Mouse (Mus musculus) MEL (cell line): ENCODE results near the gene Tnni3k. TPM values are rescaled to one million over a fixed set of nuclear protein-coding genes. Genes with fewer than 3 reads are reported as not detected.

Experiments
- DNase-seq: peaks from one replicate; pipeline ENCODE4 v3.0.0; 2011; ENCODE audit warnings: low read depth, low spot score
- H3K27ac ChIP-seq: 2 replicates; pipeline ENCODE4 v1.5.1; 2012; ENCODE audit warnings: low read depth, mild to moderate bottlenecking, control low read depth, low read length, moderate library complexity; ENCODE audit not compliant: control insufficient read depth
- H3K27me3 ChIP-seq, 2 experiments: fragments of 150-350 bp in 1 of 2; sonication (generic) in 1 of 2; 2 replicates each; pipeline ENCODE4 v1.6.1; 2012; ENCODE audit warnings: low read length in 2 of 2, mild to moderate bottlenecking in 2 of 2, improper control_type of control experiment in 1 of 2, moderate library complexity in 1 of 2; ENCODE audit not compliant: insufficient read depth in 2 of 2, control insufficient read depth in 1 of 2
- H3K36me3 ChIP-seq, 2 experiments: 2 replicates each; pipeline ENCODE4 v1.6.1; 2012 to 2014; ENCODE audit warnings: low read length in 2 of 2, improper control_type of control experiment in 1 of 2, inconsistent platforms in 1 of 2, mild to moderate bottlenecking in 1 of 2; ENCODE audit not compliant: insufficient read depth in 2 of 2, control insufficient read depth in 1 of 2
- H3K4me1 ChIP-seq, 2 experiments: fragments of 150-350 bp in 1 of 2; sonication (generic) in 1 of 2; 2 replicates each; pipeline ENCODE4 v1.6.1; 2012; ENCODE audit warnings: low read length in 2 of 2, improper control_type of control experiment in 1 of 2, mild to moderate bottlenecking in 1 of 2; ENCODE audit not compliant: insufficient read depth in 2 of 2, control insufficient read depth in 1 of 2
- H3K4me3 ChIP-seq, 2 experiments: fragments of 150-350 bp in 1 of 2; sonication (generic) in 1 of 2; 2 replicates each; pipeline ENCODE4 v1.5.1; 2012; ENCODE audit warnings: low read depth in 2 of 2, low read length in 2 of 2, mild to moderate bottlenecking in 2 of 2, moderate library complexity in 2 of 2, control low read depth in 1 of 2, improper control_type of control experiment in 1 of 2; ENCODE audit not compliant: control insufficient read depth in 1 of 2, insufficient read depth in 1 of 2
- H3K79me2 ChIP-seq: 2 replicates; pipeline ENCODE4 v1.6.1; 2012; ENCODE audit warnings: mild to moderate bottlenecking, low read length, moderate library complexity; ENCODE audit not compliant: control insufficient read depth, poor library complexity, insufficient read depth
- H3K9ac ChIP-seq: 2 replicates; pipeline ENCODE4 v1.6.1; 2012; ENCODE audit warnings: low read depth, mild to moderate bottlenecking, control low read depth, low read length, moderate library complexity; ENCODE audit not compliant: control insufficient read depth, poor library complexity, severe bottlenecking
- H3K9me3 ChIP-seq: fragments of 150-350 bp; sonication (generic); replicated peaks from 2 replicates; pipeline ENCODE4 v1.6.1; 2012; ENCODE audit warnings: mild to moderate bottlenecking, low read length, improper control_type of control experiment, moderate library complexity; ENCODE audit not compliant: insufficient read depth
- BHLHE40 ChIP-seq: IDR thresholded peaks from 2 replicates; pipeline ENCODE4 v1.6.1; 2012; ENCODE audit warnings: low read depth, mild to moderate bottlenecking, inconsistent platforms, low read length, improper control_type of control experiment, borderline replicate concordance
- CHD1 ChIP-seq: IDR thresholded peaks from 2 replicates; pipeline ENCODE4 v1.6.1; 2012; ENCODE audit warnings: low read depth, mild to moderate bottlenecking, inconsistent platforms, low read length, improper control_type of control experiment
- CTCF ChIP-seq, 3 experiments: IDR thresholded peaks in 2 of 3; conservative IDR thresholded peaks in 1 of 3; 2 replicates each; pipeline ENCODE4 v1.5.1; 2011 to 2012; ENCODE audit warnings: low read length in 3 of 3, low read depth in 2 of 3, mild to moderate bottlenecking in 2 of 3, improper control_type of control experiment in 1 of 3, inconsistent platforms in 1 of 3, mixed read lengths in 1 of 3, moderate library complexity in 1 of 3; ENCODE audit not compliant: control insufficient read depth in 1 of 3, insufficient read depth in 1 of 3, poor library complexity in 1 of 3, severe bottlenecking in 1 of 3
- E2F4 ChIP-seq: IDR thresholded peaks from 2 replicates; pipeline ENCODE4 v1.6.1; 2011; ENCODE audit warnings: low read depth, low read length, improper control_type of control experiment, borderline replicate concordance
- ELF1 ChIP-seq: IDR thresholded peaks from 2 replicates; pipeline ENCODE4 v1.6.1; 2014; ENCODE audit warnings: low read depth, mild to moderate bottlenecking, inconsistent platforms, low read length, improper control_type of control experiment, moderate library complexity
- ETS1 ChIP-seq: IDR thresholded peaks from 2 replicates; pipeline ENCODE4 v1.6.1; 2012; ENCODE audit warnings: low read depth, mild to moderate bottlenecking, inconsistent platforms, low read length, improper control_type of control experiment, moderate library complexity
- GABPA ChIP-seq: IDR thresholded peaks from 2 replicates; pipeline ENCODE4 v1.6.1; 2012; ENCODE audit warnings: low read depth, mild to moderate bottlenecking, inconsistent platforms, low read length, improper control_type of control experiment, moderate library complexity
- GATA1 ChIP-seq: IDR thresholded peaks from 2 replicates; pipeline ENCODE4 v1.6.1; 2011; ENCODE audit warnings: low read depth, low read length, improper control_type of control experiment
- HCFC1 ChIP-seq: IDR thresholded peaks from 2 replicates; pipeline ENCODE4 v1.6.1; 2012; ENCODE audit warnings: low read depth, mild to moderate bottlenecking, inconsistent platforms, low read length, improper control_type of control experiment, moderate library complexity
- JUND ChIP-seq: IDR thresholded peaks from 2 replicates; pipeline ENCODE4 v1.6.1; 2011; ENCODE audit warnings: low read depth, mild to moderate bottlenecking, improper control_type of control experiment, low read length
- KAT2A ChIP-seq: conservative IDR thresholded peaks from 2 replicates; pipeline ENCODE4 v1.6.1; 2012; ENCODE audit warnings: low read depth, low read length, improper control_type of control experiment, inconsistent platforms
- MAFK ChIP-seq: IDR thresholded peaks from 2 replicates; pipeline ENCODE4 v1.6.1; 2011; ENCODE audit warnings: low read depth, mild to moderate bottlenecking, low read length, improper control_type of control experiment, borderline replicate concordance
- MAX ChIP-seq: IDR thresholded peaks from 2 replicates; pipeline ENCODE4 v1.6.1; 2011; ENCODE audit warnings: low read length, improper control_type of control experiment
- MAZ ChIP-seq: IDR thresholded peaks from 2 replicates; pipeline ENCODE4 v1.6.1; 2012; ENCODE audit warnings: low read depth, mild to moderate bottlenecking, inconsistent platforms, low read length, improper control_type of control experiment
- MEF2A ChIP-seq: IDR thresholded peaks from 2 replicates; pipeline ENCODE4 v1.6.1; 2014; ENCODE audit warnings: low read depth, mild to moderate bottlenecking, inconsistent platforms, low read length, improper control_type of control experiment; ENCODE audit not compliant: poor library complexity, insufficient replicate concordance, severe bottlenecking; ENCODE audit errors: extremely low read depth
- MXI1 ChIP-seq: IDR thresholded peaks from 2 replicates; pipeline ENCODE4 v1.6.1; 2011; ENCODE audit warnings: mild to moderate bottlenecking, low read depth, low read length, improper control_type of control experiment
- MYB ChIP-seq: IDR thresholded peaks from 2 replicates; pipeline ENCODE4 v1.6.1; 2011; ENCODE audit warnings: mild to moderate bottlenecking, low read depth, low read length, improper control_type of control experiment
- MYC ChIP-seq: IDR thresholded peaks from 2 replicates; pipeline ENCODE4 v1.6.1; 2011; ENCODE audit warnings: low read depth, mild to moderate bottlenecking, low read length, improper control_type of control experiment, moderate library complexity
- NRF1 ChIP-seq: IDR thresholded peaks from 2 replicates; pipeline ENCODE4 v1.6.1; 2014; ENCODE audit warnings: low read depth, mild to moderate bottlenecking, inconsistent platforms, low read length, improper control_type of control experiment, moderate library complexity; ENCODE audit not compliant: poor library complexity, insufficient read depth, severe bottlenecking
- POLR2A ChIP-seq, 2 experiments: IDR thresholded peaks; 2 replicates each; pipeline ENCODE4 v1.6.1; 2011 to 2012; ENCODE audit warnings: low read length in 2 of 2, mild to moderate bottlenecking in 2 of 2, control low read depth in 1 of 2, improper control_type of control experiment in 1 of 2, low read depth in 1 of 2, moderate library complexity in 1 of 2; ENCODE audit not compliant: control insufficient read depth in 1 of 2, insufficient read depth in 1 of 2, poor library complexity in 1 of 2
- POLR2AphosphoS2 ChIP-seq: IDR thresholded peaks from 2 replicates; pipeline ENCODE4 v1.6.1; 2011; ENCODE audit warnings: low read length, improper control_type of control experiment
- RCOR1 ChIP-seq: IDR thresholded peaks from 2 replicates; pipeline ENCODE4 v1.6.1; 2012; ENCODE audit warnings: low read depth, mild to moderate bottlenecking, inconsistent platforms, low read length, improper control_type of control experiment
- SIN3A ChIP-seq: IDR thresholded peaks from 2 replicates; pipeline ENCODE4 v1.6.1; 2012; ENCODE audit warnings: low read length, improper control_type of control experiment, inconsistent platforms
- SMC3 ChIP-seq: IDR thresholded peaks from 2 replicates; pipeline ENCODE4 v1.6.1; 2011; ENCODE audit warnings: low read depth, low read length, improper control_type of control experiment
- TAL1 ChIP-seq: IDR thresholded peaks from 2 replicates; pipeline ENCODE4 v1.6.1; 2012; ENCODE audit warnings: mild to moderate bottlenecking, inconsistent platforms, low read length, moderate library complexity, mixed read lengths
- TBP ChIP-seq: IDR thresholded peaks from 2 replicates; pipeline ENCODE4 v1.8.0; 2011; ENCODE audit warnings: low read depth, low read length, improper control_type of control experiment
- USF1 ChIP-seq: IDR thresholded peaks from 2 replicates; pipeline ENCODE4 v1.6.1; 2014; ENCODE audit warnings: low read depth, mild to moderate bottlenecking, inconsistent platforms, low read length, improper control_type of control experiment, moderate library complexity
- USF2 ChIP-seq, 2 experiments: IDR thresholded peaks; 2 replicates each; pipeline ENCODE4 v1.6.1; 2011 to 2012; ENCODE audit warnings: improper control_type of control experiment in 2 of 2, low read length in 2 of 2, borderline replicate concordance in 1 of 2, inconsistent platforms in 1 of 2, low read depth in 1 of 2, mild to moderate bottlenecking in 1 of 2; ENCODE audit not compliant: insufficient read depth in 1 of 2
- ZKSCAN1 ChIP-seq: IDR thresholded peaks from 2 replicates; pipeline ENCODE4 v1.6.1; 2012; ENCODE audit warnings: low read depth, mild to moderate bottlenecking, inconsistent platforms, low read length, improper control_type of control experiment, moderate library complexity
- ZMIZ1 ChIP-seq: IDR thresholded peaks from 2 replicates; pipeline ENCODE4 v1.6.1; 2012; ENCODE audit warnings: low read depth, mild to moderate bottlenecking, inconsistent platforms, low read length, improper control_type of control experiment, moderate library complexity
- polyA plus RNA-seq, 2 experiments: library from polyadenylated mRNA; stranded (reverse) in 1 of 2; unstranded in 1 of 2; fragments of >175 nt in 1 of 2; fragments of >200 nt in 1 of 2; gene quantifications; 2 replicates each; pipeline versions ENCODE4 v1.2.1 to v1.2.4; 2012; ENCODE audit warnings: low replicate concordance in 2 of 2, low read depth in 1 of 2; ENCODE audit not compliant: insufficient read length in 2 of 2, insufficient read depth in 1 of 2, missing spikeins in 1 of 2
- total RNA-seq: library from RNA; depleted of rRNA; stranded (reverse); fragments of 300-350 nt; gene quantifications from 2 replicates; pipeline ENCODE4 v1.2.3, GENCODE M21; 2012

Gene Tnni3k
- total and polyA plus RNA-seq, 3 experiments: not detected

DNA sequence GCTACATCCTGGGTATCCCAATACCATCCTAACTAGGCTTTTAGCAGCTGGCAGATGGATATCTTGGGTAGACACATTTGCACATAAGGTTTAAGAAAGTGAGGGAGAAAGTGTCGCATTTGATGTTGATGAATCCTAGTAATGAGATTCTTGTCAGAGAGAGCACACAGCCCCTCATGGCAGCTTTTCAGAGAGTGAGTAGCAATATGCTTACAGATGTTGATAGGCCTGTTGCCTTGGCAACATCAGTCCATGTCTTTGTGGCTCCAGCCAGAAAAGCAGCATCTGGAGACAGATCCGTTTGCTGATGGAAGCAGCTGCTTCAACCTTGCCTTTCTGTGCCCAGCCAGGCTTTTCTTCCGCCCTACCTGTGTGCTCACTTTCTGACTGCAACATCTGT, 93.9 kb downstream of the Tnni3k start:
- Histone ChIP-seq H3K4me1 (no peaks in the 10 kb centered on the region), H3K79me2 (no peaks in the 10 kb centered on the region), H3K27ac (no peak overlapping the region), H3K9me3 (no peaks in the 10 kb centered on the region), H3K9ac (no peak overlapping the region), H3K4me3 (no peak overlapping the region), H3K27me3 (no peaks in the 10 kb centered on the region), H3K36me3 (no peaks in the 10 kb centered on the region)
- no peak for DNase-seq
- TF ChIP-seq USF1 (no peak), JUND (no peak), ETS1 (no peak), ZMIZ1 (no peak), MYC (no peak), MAZ (no peak), BHLHE40 (no peak), TBP (no peak), USF2 (IDR thresholded peaks at IDR 0.05; ENCODE audit: borderline replicate concordance in 1 of 2, insufficient read depth in 1 of 2, low read depth in 1 of 2, low read length in 2 of 2) (no peak), MXI1 (no peak), ELF1 (no peak), E2F4 (no peak), NRF1 (no peak), POLR2AphosphoS2 (no peak), MEF2A (no peak), TAL1 (no peak), SIN3A (no peak)

DNA sequence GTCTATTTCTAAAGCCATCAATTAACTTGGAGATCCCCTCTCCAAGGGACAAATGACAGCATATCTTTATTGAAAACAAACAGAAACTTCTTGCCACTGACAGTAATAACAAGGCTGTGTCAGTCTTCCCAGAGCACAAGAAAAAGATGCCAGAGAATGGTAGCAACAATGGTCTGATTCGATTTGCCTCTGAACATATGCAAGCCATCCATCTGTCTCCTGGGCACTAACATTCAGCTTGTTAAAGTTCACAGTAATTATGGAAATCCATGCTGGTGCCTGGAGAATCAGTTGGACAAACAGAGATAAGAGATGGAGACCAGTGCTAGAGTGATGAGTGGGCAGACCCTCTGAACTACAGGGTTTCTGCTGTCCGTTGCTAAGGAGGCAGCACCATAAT, 102.1 kb downstream of the Tnni3k start:
- Histone ChIP-seq H3K27ac (no peak overlapping the region), H3K36me3 (no peaks in the 10 kb centered on the region), H3K9ac (no peak overlapping the region), H3K4me3 (no peak overlapping the region), H3K9me3 (no peaks in the 10 kb centered on the region), H3K27me3 (no peaks in the 10 kb centered on the region), H3K79me2 (no peaks in the 10 kb centered on the region), H3K4me1 (no peaks in the 10 kb centered on the region)
- DNase-seq: no peak
- TF ChIP-seq POLR2AphosphoS2 (no peak), MYC (no peak), RCOR1 (no peak), KAT2A (no peak), GABPA (no peak), MAZ (no peak), HCFC1 (no peak), MYB (no peak), CTCF (IDR thresholded peaks at IDR 0.05 in 2 of 3, conservative IDR thresholded peaks at IDR 0.05 in 1 of 3; ENCODE audit: control insufficient read depth in 1 of 3, insufficient read depth in 1 of 3, low read depth in 2 of 3, low read length in 3 of 3, poor library complexity in 1 of 3, severe bottlenecking in 1 of 3) (no peak), GATA1 (no peak), MAX (no peak), CHD1 (no peak), SMC3 (no peak), ELF1 (no peak), TAL1 (no peak), ZKSCAN1 (no peak), USF2 (IDR thresholded peaks at IDR 0.05; ENCODE audit: borderline replicate concordance in 1 of 2, insufficient read depth in 1 of 2, low read depth in 1 of 2, low read length in 2 of 2) (no peak), POLR2A (IDR thresholded peaks at IDR 0.05; ENCODE audit: control insufficient read depth in 1 of 2, insufficient read depth in 1 of 2, low read depth in 1 of 2, low read length in 2 of 2, poor library complexity in 1 of 2) (no peak), MAFK (no peak), MXI1 (no peak)
